ENCODE assay signal across 9 mouse cellular contexts in genomic region chrX:12677396-12677795, GRCm38 (mm10). TPM values are rescaled to one million over a fixed set of nuclear protein-coding genes. Genes with fewer than 3 reads are reported as not detected.
A peak's percentile ranks its signal among the peaks of the same experiment; 100 is the strongest.
DNase-seq lines count a peak whose midpoint lies in the region; ATAC-seq and TF ChIP-seq lines count a peak whose summit lies in the region.
"Had no signal": no experiment of that assay in that cellular context is flagged by ENCODE, and none has a peak within 500 bp of the region (broad histone marks: within the 10 kb centered on the region; RNA-seq: fewer than 3 reads in every experiment).

No protein-coding gene starts in this region.

- peak; percentile 91 for DNase-seq in midbrain, embryonic 11.5 days (ENCODE audit: low spot score, missing footprints)
- DNase-seq in adrenal gland, adult 2 months, result peak; percentile 53
- DNase-seq in embryo, embryonic 11 days, result peak; percentile 65
- DNase-seq in kidney, postnatal 10 days, result peak; percentile 78
- DNase-seq in lung, adult 2 months, result peak; percentile 41
- DNase-seq in skeletal muscle tissue, adult 2 months (ENCODE audit: low read depth, low spot score), result peak; percentile 28

- WGBS in midbrain, embryonic 11.5 days, result 38% methylated on average over 6 of the region's 6 CpGs
- 26% methylated on average over 6 of the region's 6 CpGs for WGBS in midbrain, embryonic 16.5 days
- 19% methylated on average over 6 of the region's 6 CpGs for WGBS in lung, adult 2 months

- H3K27me3 ChIP-seq in midbrain, embryonic 11.5 days (ENCODE audit: control insufficient read depth, insufficient read depth, low read length), result no peaks in the 10 kb centered on the region
- H3K27me3 ChIP-seq in midbrain, embryonic 16.5 days (ENCODE audit: control insufficient read depth, insufficient read depth, low read depth, low read length), result no peaks in the 10 kb centered on the region

- no peak overlapping the region for H3K27ac ChIP-seq in midbrain, embryonic 11.5 days (ENCODE audit: low read depth, low read length)
- H3K27ac ChIP-seq in midbrain, embryonic 16.5 days (ENCODE audit: low read length), result no peak overlapping the region

- H3K4me3 ChIP-seq in midbrain, embryonic 11.5 days (ENCODE audit: low read depth, low read length), result no peak overlapping the region
- no peak overlapping the region for H3K4me3 ChIP-seq in midbrain, embryonic 16.5 days (ENCODE audit: low read depth, low read length)
- H3K4me3 ChIP-seq in lung, adult 2 months (replicated peaks; ENCODE audit: extremely low read depth, low read depth, low read length), result no peak overlapping the region
- H3K4me3 ChIP-seq: myocyte had no signal

- H3K36me3 ChIP-seq in midbrain, embryonic 11.5 days (ENCODE audit: control insufficient read depth, insufficient read depth, low read length), result 0 out of 2 replicates have a peak, but pooled peaks cover 2% of the 10 kb centered on the region
- no peaks in the 10 kb centered on the region for H3K36me3 ChIP-seq in midbrain, embryonic 16.5 days (ENCODE audit: control insufficient read depth, insufficient read depth, low read length)

- H3K9me3 ChIP-seq in midbrain, embryonic 11.5 days (ENCODE audit: control insufficient read depth, low read length), result no peaks in the 10 kb centered on the region
- H3K9me3 ChIP-seq in midbrain, embryonic 16.5 days (replicated peaks; ENCODE audit: control insufficient read depth, low read length, poor library complexity, severe bottlenecking), result no peaks in the 10 kb centered on the region

- no peak overlapping the region for H3K9ac ChIP-seq in midbrain, embryonic 11.5 days (ENCODE audit: low read length)
- H3K9ac ChIP-seq in midbrain, embryonic 16.5 days (ENCODE audit: low read depth, low read length), result no peak overlapping the region

- TF ChIP-seq POLR2A in lung, adult 2 months (IDR thresholded peaks at IDR 0.05; ENCODE audit: borderline replicate concordance, extremely low read depth, low read depth, low read length), result no peak

- TF ChIP-seq CTCF in lung, adult 2 months (IDR thresholded peaks at IDR 0.05; ENCODE audit: insufficient read depth, low read length), result 0 out of 2 replicates have a peak, but pooled peaks have one; percentile 22

- H3K4me2 ChIP-seq in midbrain, embryonic 11.5 days, result no peak overlapping the region
- no peak overlapping the region for H3K4me2 ChIP-seq in midbrain, embryonic 16.5 days (ENCODE audit: low read length)

- ATAC-seq in midbrain, embryonic 11.5 days (ENCODE audit: low FRiP score), result no peak
- ATAC-seq in midbrain, embryonic 16.5 days, result no peak
- ATAC-seq in megakaryocyte, adult 5-6 weeks (ENCODE audit: poor library complexity, severe bottlenecking), result no peak

- H3K4me1 ChIP-seq in midbrain, embryonic 11.5 days (ENCODE audit: control insufficient read depth, insufficient read depth, low read length), result peaks cover 2% of the 10 kb centered on the region; the same call in 1 of the 2 replicates
- H3K4me1 ChIP-seq in midbrain, embryonic 16.5 days (ENCODE audit: control insufficient read depth, insufficient read depth, low read length), result peaks cover 7% of the 10 kb centered on the region
- peaks cover 3% of the 10 kb centered on the region; the same call in 1 of the 2 replicates for H3K4me1 ChIP-seq in lung, adult 2 months (ENCODE audit: control insufficient read depth, insufficient read depth, low read length)

RNA-seq across cellular contexts. Expression of gene 1810030O07Rik, which starts 3.9 kb away (rescaled TPM):
- polyA plus RNA-seq in midbrain, embryonic 11.5 days (2014; fragmentation: Nextera tagmentation; extraction: Ambion mirVana), result 35.6 and 38.5 TPM in 2 replicates
- 25.1 and 26.4 TPM in 2 replicates for polyA plus RNA-seq in midbrain, embryonic 16.5 days (2015; fragmentation: Nextera tagmentation; extraction: Ambion mirVana)
- total RNA-seq in adrenal gland, adult 2 months (2021), result 10 to 100 TPM; 21.7 to 31.0 TPM
- polyA plus RNA-seq in adrenal gland, adult 2 months (2012; rRNA removed), result 12.1 and 12.8 TPM in 2 replicates
- 11.7 and 15.0 TPM in 2 replicates for polyA plus RNA-seq in lung, adult 2 months (2012; rRNA removed)
- 50.4 and 57.7 TPM in 2 replicates for total RNA-seq in megakaryocyte, adult 5-6 weeks (2015)
- total RNA-seq in megakaryocyte, adult 5-6 weeks (2017), result 33.8 and 34.6 TPM in 2 replicates

Comparison
In these comparisons a context has a peak if more than half of its experiments do, and no peak if none do; other contexts are left out.
1. DNase-seq: peak in every context shown above with its lines; median percentile 91 in midbrain, embryonic 11.5 days; 78 in kidney, postnatal 10 days; 65 in embryo, embryonic 11 days; 53 in adrenal gland, adult 2 months; 41 in lung, adult 2 months; 28 in skeletal muscle tissue, adult 2 months.